Mouse (Mus musculus) hindbrain, embryonic 16.5 days (tissue): Measurements from ENCODE around the gene Rab11fip4. TPM values are rescaled to one million over a fixed set of nuclear protein-coding genes. Genes with fewer than 3 reads are reported as not detected.

Experiments used
- ATAC-seq: fragments of 200-750 bp; cut with Nextera tagmentation; 2 replicates; pipeline ENCODE4 v1.8.0; 2017; ENCODE audit warnings: moderate TSS enrichment, moderate library complexity
- H3K27ac ChIP-seq: fragments of 300-500 bp; sonication (generic); 2 replicates; pipeline ENCODE4 v1.5.1; 2014; ENCODE audit warnings: low read depth, mild to moderate bottlenecking, control low read depth, low read length, moderate library complexity
- H3K27me3 ChIP-seq: fragments of 300-500 bp; sonication (generic); replicated peaks from 2 replicates; pipeline ENCODE4 v1.6.1; 2014; ENCODE audit warnings: low read length; ENCODE audit not compliant: control insufficient read depth, insufficient read depth
- H3K36me3 ChIP-seq: fragments of 300-500 bp; sonication (generic); 2 replicates; pipeline ENCODE4 v1.6.1; 2014; ENCODE audit warnings: mild to moderate bottlenecking, low read length, moderate library complexity, mixed read lengths; ENCODE audit not compliant: control insufficient read depth, insufficient read depth
- H3K4me1 ChIP-seq: fragments of 300-500 bp; sonication (generic); 2 replicates; pipeline ENCODE4 v1.6.1; 2014; ENCODE audit warnings: low read depth, low read length; ENCODE audit not compliant: control insufficient read depth, insufficient read depth
- H3K4me2 ChIP-seq: fragments of 300-500 bp; sonication (generic); 2 replicates; pipeline ENCODE4 v1.6.1; 2014; ENCODE audit warnings: mild to moderate bottlenecking, low read length, control low read depth, moderate library complexity
- H3K4me3 ChIP-seq: fragments of 300-500 bp; sonication (generic); 2 replicates; pipeline ENCODE4 v1.5.1; 2014; ENCODE audit warnings: mild to moderate bottlenecking, low read length, control low read depth, moderate library complexity
- H3K9ac ChIP-seq: fragments of 300-500 bp; sonication (generic); 2 replicates; pipeline ENCODE4 v1.6.1; 2014; ENCODE audit warnings: low read depth, mild to moderate bottlenecking, control low read depth, low read length, moderate library complexity
- H3K9me3 ChIP-seq: fragments of 300-500 bp; sonication (generic); 2 replicates; pipeline ENCODE4 v1.6.1; 2014; ENCODE audit warnings: mild to moderate bottlenecking, low read length, moderate library complexity; ENCODE audit not compliant: control insufficient read depth
- WGBS: fragments of 180-500 bp; shearing (Covaris S2); extraction: QIAGEN DNeasy Blood & Tissue Kit; methylation state at CpG from one replicate; pipeline ENCODE4 v1.1.7; 2014; 5-methylcytosine and 5-hydroxymethylcytosine counted together
- polyA plus RNA-seq: library from polyadenylated mRNA; unstranded; fragments of >200 nt; fragmentation: Nextera tagmentation; extraction: Ambion mirVana; gene quantifications from 2 replicates; pipeline ENCODE4 v1.2.1, GENCODE M21; 2015

The Rab11fip4 gene
- polyA plus RNA-seq, 1 experiment from 2014 or later: 20.0 TPM

GRCm38 (mm10) chr11:79611011-79611666 is 20.1 kb downstream of the Rab11fip4 start:
- Histone ChIP-seq H3K9ac (no peak overlapping the region), H3K27ac (no peak overlapping the region), H3K27me3 (no peaks in the 10 kb centered on the region), H3K9me3 (no peaks in the 10 kb centered on the region), H3K4me1 (peaks cover 16% of the 10 kb centered on the region), H3K4me2 (no peak overlapping the region), H3K36me3 (no peaks in the 10 kb centered on the region), H3K4me3 (no peak overlapping the region)
- WGBS: 10% methylated on average over 13 of the region's 13 CpGs
- no peak for ATAC-seq

DNA sequence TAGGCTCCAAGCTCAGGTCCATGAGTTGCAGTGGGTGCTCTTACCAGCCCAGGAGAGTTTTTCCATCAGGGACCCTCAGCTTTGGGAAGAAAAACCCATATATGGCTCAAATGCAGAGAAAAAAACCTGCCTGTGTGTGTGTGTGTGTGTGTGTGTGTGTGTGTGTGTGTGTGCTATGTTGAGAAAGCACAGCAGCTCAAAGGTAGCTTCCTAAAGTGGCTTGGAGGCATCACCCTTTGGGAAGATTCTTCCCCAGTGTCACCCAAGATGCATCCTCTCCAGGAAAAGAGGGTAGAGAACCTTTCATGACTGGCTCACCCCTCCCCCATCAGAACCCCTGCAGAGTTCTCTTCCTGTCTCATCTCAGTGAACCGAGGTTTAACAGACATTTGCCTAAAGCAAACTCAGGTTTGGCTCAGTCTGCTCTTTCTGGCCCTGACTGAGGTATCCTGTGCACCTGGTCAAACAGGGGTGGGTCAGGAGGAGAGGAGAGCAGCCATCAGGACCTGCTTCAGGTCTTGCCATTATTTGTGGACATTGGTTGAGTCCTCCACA is 21.1 kb downstream of the Rab11fip4 start:
- no peak for ATAC-seq
- no peaks in the 10 kb centered on the region for H3K9me3 ChIP-seq
- H3K36me3 ChIP-seq: no peaks in the 10 kb centered on the region
- no peak overlapping the region for H3K27ac ChIP-seq
- 25% methylated on average over 1 of the region's 1 CpGs for WGBS
- no peaks in the 10 kb centered on the region for H3K27me3 ChIP-seq
- H3K4me1 ChIP-seq: peaks cover 16% of the 10 kb centered on the region
- H3K4me3 ChIP-seq: no peak overlapping the region
- H3K4me2 ChIP-seq: no peak overlapping the region
- H3K9ac ChIP-seq: no peak overlapping the region

GRCm38 (mm10) chr11:79613084-79613483 is 22.1 kb downstream of the Rab11fip4 start:
- 15% methylated on average over 3 of the region's 3 CpGs for WGBS
- Histone ChIP-seq H3K9ac (no peak overlapping the region), H3K36me3 (no peaks in the 10 kb centered on the region), H3K4me1 (peaks cover 16% of the 10 kb centered on the region), H3K9me3 (no peaks in the 10 kb centered on the region), H3K27me3 (no peaks in the 10 kb centered on the region), H3K4me2 (no peak overlapping the region), H3K27ac (no peak overlapping the region), H3K4me3 (no peak overlapping the region)
- ATAC-seq: no peak

- Histone ChIP-seq H3K4me2 (no peak overlapping the region), H3K27ac (no peak overlapping the region), H3K4me1 (peaks cover 13% of the 10 kb centered on the region), H3K9me3 (no peaks in the 10 kb centered on the region), H3K27me3 (no peaks in the 10 kb centered on the region), H3K36me3 (no peaks in the 10 kb centered on the region), H3K4me3 (no peak overlapping the region), H3K9ac (no peak overlapping the region)
- 61% methylated on average over 4 of the region's 4 CpGs for WGBS
- no peak for ATAC-seq
These were observed 22.7 kb downstream of the Rab11fip4 start for GRCm38 (mm10) chr11:79613711-79614110.

DNA sequence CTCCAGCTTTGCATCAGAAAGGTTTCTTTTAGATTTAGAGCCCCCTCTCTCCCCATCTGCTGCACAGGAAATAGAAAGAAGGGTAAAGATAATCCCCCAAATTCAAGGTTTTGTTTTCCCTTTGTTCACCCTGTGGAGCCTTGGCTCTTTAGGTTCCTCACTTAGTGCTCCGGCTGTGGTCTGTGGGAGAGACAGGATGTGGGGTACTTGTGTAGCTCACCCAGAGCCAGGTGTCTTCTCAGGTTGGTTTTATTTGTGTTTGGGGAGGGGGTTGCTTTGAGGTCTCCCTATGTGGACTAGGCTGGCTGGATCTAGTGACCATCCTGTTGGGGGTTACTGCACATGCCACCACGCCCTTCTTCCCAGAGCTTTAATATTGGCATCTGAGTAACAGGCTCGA is 23.9 kb downstream of the Rab11fip4 start:
- ATAC-seq: no peak
- no peak overlapping the region for H3K27ac ChIP-seq
- H3K9ac ChIP-seq: no peak overlapping the region
- no peaks in the 10 kb centered on the region for H3K9me3 ChIP-seq
- no peak overlapping the region for H3K4me2 ChIP-seq
- no peaks in the 10 kb centered on the region for H3K27me3 ChIP-seq
- peaks cover 13% of the 10 kb centered on the region for H3K4me1 ChIP-seq
- H3K4me3 ChIP-seq: no peak overlapping the region
- no peaks in the 10 kb centered on the region for H3K36me3 ChIP-seq
- WGBS: 93% methylated on average over 3 of the region's 3 CpGs

DNA sequence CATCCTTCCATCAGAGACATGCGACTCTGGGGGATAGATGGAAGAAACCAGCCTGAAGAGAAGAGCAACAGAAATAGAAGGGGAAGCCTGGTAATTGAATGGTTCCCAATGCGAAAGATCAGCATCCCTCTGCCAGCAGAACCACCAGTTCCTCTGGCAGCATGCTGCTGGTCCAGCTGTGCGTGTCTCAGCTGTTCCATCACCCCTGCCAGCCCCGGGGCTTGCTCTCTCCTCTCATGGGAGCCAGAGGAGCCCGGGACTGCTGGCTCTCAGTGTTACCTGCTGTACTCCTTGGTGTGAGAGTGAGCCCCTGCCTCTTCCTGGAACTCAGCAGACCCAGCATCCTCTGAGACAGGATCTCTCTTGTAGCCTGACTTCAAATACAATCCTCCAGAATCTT is 24.9 kb downstream of the Rab11fip4 start:
- no peaks in the 10 kb centered on the region for H3K27me3 ChIP-seq
- WGBS: 36% methylated on average over 5 of the region's 5 CpGs
- no peak overlapping the region for H3K4me2 ChIP-seq
- H3K9me3 ChIP-seq: no peaks in the 10 kb centered on the region
- ATAC-seq: no peak
- no peak overlapping the region for H3K9ac ChIP-seq
- no peak overlapping the region for H3K27ac ChIP-seq
- peaks cover 6% of the 10 kb centered on the region for H3K4me1 ChIP-seq
- peaks cover 2% of the 10 kb centered on the region; the same call in 1 of the 2 replicates for H3K36me3 ChIP-seq
- H3K4me3 ChIP-seq: no peak overlapping the region

GRCm38 (mm10) chr11:79617991-79618390 is 27.0 kb downstream of the Rab11fip4 start:
- H3K27me3 ChIP-seq: no peaks in the 10 kb centered on the region
- H3K27ac ChIP-seq: no peak overlapping the region
- no peak overlapping the region for H3K9ac ChIP-seq
- H3K4me1 ChIP-seq: no peaks in the 10 kb centered on the region; the same call in 1 of the 2 replicates
- peak; percentile 24; the same call in 1 of the 2 replicates for ATAC-seq
- H3K36me3 ChIP-seq: peaks cover 2% of the 10 kb centered on the region; the same call in 1 of the 2 replicates
- H3K4me2 ChIP-seq: no peak overlapping the region
- 76% methylated on average over 8 of the region's 8 CpGs for WGBS
- H3K4me3 ChIP-seq: no peak overlapping the region
- no peaks in the 10 kb centered on the region for H3K9me3 ChIP-seq

- 88% methylated on average over 5 of the region's 5 CpGs for WGBS
- no peaks in the 10 kb centered on the region for H3K9me3 ChIP-seq
- H3K4me2 ChIP-seq: no peak overlapping the region
- H3K4me3 ChIP-seq: no peak overlapping the region
- no peak overlapping the region for H3K27ac ChIP-seq
- ATAC-seq: no peak
- H3K36me3 ChIP-seq: peaks cover 2% of the 10 kb centered on the region; the same call in 1 of the 2 replicates
- H3K9ac ChIP-seq: no peak overlapping the region
- H3K27me3 ChIP-seq: no peaks in the 10 kb centered on the region
- H3K4me1 ChIP-seq: no peaks in the 10 kb centered on the region; the same call in 1 of the 2 replicates
These were observed 32.0 kb downstream of the Rab11fip4 start for GRCm38 (mm10) chr11:79623029-79623428.

DNA sequence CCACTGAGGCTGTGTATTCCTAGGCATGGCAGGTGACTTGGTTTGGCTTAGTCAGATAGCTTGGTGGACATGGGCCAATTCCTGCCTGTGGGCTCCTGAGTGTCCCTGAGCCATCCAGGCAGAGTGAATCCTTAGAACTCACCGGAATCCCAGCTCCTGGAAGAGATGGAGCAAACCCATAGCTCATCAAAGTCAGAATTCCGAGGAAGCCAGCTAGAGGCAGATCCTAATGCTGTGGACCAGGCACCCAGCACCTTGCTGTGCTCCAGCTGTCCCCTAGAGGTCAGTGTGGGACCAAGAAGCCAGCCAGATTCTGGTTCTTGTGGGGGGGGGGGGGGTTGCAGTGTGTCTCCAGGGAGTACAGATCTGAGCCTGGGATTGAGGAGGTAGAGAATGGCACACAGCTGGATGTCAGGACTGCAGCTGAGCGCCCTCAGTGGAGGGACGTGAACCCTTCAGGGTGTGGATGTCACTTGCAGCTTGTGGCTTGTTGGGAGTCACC is 33.8 kb downstream of the Rab11fip4 start:
- ATAC-seq: peak; percentile 57
- Histone ChIP-seq H3K4me2 (no peak overlapping the region), H3K27me3 (no peaks in the 10 kb centered on the region), H3K36me3 (peaks cover 2% of the 10 kb centered on the region; the same call in 1 of the 2 replicates), H3K9ac (no peak overlapping the region), H3K9me3 (no peaks in the 10 kb centered on the region), H3K4me3 (no peak overlapping the region), H3K27ac (no peak overlapping the region), H3K4me1 (no peaks in the 10 kb centered on the region; the same call in 1 of the 2 replicates)
- 15% methylated on average over 4 of the region's 4 CpGs for WGBS
